Mouse (Mus musculus): ENCODE data around the gene 3110040M04Rik. TPM values are rescaled to one million over a fixed set of nuclear protein-coding genes. Genes with fewer than 3 reads are reported as not detected.
"Not testable (repeated sequence)": the region's sequence is repeated elsewhere in the genome, so short reads cannot be mapped to it uniquely, and the experiment has no call there.

The 3110040M04Rik gene
- total RNA-seq, 2 experiments from 2014 or later: not detected

GRCm38 (mm10) chr1:151192739-151193138 lies 11.2 kb upstream of the 3110040M04Rik start:
- not testable (repeated sequence) for DNase-seq

GRCm38 (mm10) chr1:151195986-151196385 lies 7.9 kb upstream of the 3110040M04Rik start:
- not testable (repeated sequence) for DNase-seq

- DNase-seq: not testable (repeated sequence)
Measured at GRCm38 (mm10) chr1:151196690-151197089, 7.2 kb upstream of the 3110040M04Rik start.

GRCm38 (mm10) chr1:151198120-151198519 lies 5.8 kb upstream of the 3110040M04Rik start, which contains the start of gene Gm47995:
TSS of gene Gm47995 (plus strand) at chr1:151198448.
- not testable (repeated sequence) for DNase-seq

GRCm38 (mm10) chr1:151200620-151201019 lies 3.3 kb upstream of the 3110040M04Rik start:
- DNase-seq: not testable (repeated sequence)

- not testable (repeated sequence) for DNase-seq
Measured at GRCm38 (mm10) chr1:151202771-151203170, 1.1 kb upstream of the 3110040M04Rik start.

GRCm38 (mm10) chr1:151208493-151208892 lies 4.6 kb downstream of the 3110040M04Rik start:
- not testable (repeated sequence) for DNase-seq

- not testable (repeated sequence) for DNase-seq
Measured at GRCm38 (mm10) chr1:151208944-151209343, 5.0 kb downstream of the 3110040M04Rik start.

GRCm38 (mm10) chr1:151209824-151210355 lies 6.0 kb downstream of the 3110040M04Rik start, which contains the start of gene Gm47996:
TSS of gene Gm47996 (plus strand) at chr1:151210131.
- not testable (repeated sequence) for DNase-seq

- not testable (repeated sequence) for DNase-seq
Measured at GRCm38 (mm10) chr1:151211666-151212065, 7.7 kb downstream of the 3110040M04Rik start.

GRCm38 (mm10) chr1:151214862-151215261 lies 10.9 kb downstream of the 3110040M04Rik start:
- DNase-seq: no peak

- DNase-seq: no peak
Measured at GRCm38 (mm10) chr1:151215985-151216384, 12.1 kb downstream of the 3110040M04Rik start.

GRCm38 (mm10) chr1:151216417-151216816 lies 12.5 kb downstream of the 3110040M04Rik start:
- no peak for DNase-seq

GRCm38 (mm10) chr1:151219045-151219444 lies 15.1 kb downstream of the 3110040M04Rik start:
- no peak for DNase-seq

GRCm38 (mm10) chr1:151220098-151220497 lies 16.2 kb downstream of the 3110040M04Rik start:
- DNase-seq: no peak

GRCm38 (mm10) chr1:151222561-151223267 lies 18.8 kb downstream of the 3110040M04Rik start:
- no peak for DNase-seq

GRCm38 (mm10) chr1:151223377-151223776 lies 19.5 kb downstream of the 3110040M04Rik start:
- DNase-seq: no peak

- DNase-seq: no peak
Measured at GRCm38 (mm10) chr1:151224536-151224935, 20.6 kb downstream of the 3110040M04Rik start.

- no peak for DNase-seq
Measured at GRCm38 (mm10) chr1:151227506-151227905, 23.6 kb downstream of the 3110040M04Rik start.

GRCm38 (mm10) chr1:151228320-151228989 lies 24.5 kb downstream of the 3110040M04Rik start:
- DNase-seq: no peak

GRCm38 (mm10) chr1:151232346-151232745 lies 28.4 kb downstream of the 3110040M04Rik start:
- DNase-seq: no peak

- peak; percentile 30 for DNase-seq
Measured at GRCm38 (mm10) chr1:151233756-151234155, 29.8 kb downstream of the 3110040M04Rik start.

- DNase-seq: no peak
Measured at GRCm38 (mm10) chr1:151235574-151235973, 31.7 kb downstream of the 3110040M04Rik start.
